Mouse (Mus musculus): ENCODE data around the gene Gm8882. TPM values are rescaled to one million over a fixed set of nuclear protein-coding genes. Genes with fewer than 3 reads are reported as not detected.
"Not testable (repeated sequence)": the region's sequence is repeated elsewhere in the genome, so short reads cannot be mapped to it uniquely, and the experiment has no call there.

Gm8882 gene
- not detected in 2 replicates for polyA plus RNA-seq (2011; ENCODE audit: insufficient read depth, insufficient read length, low replicate concordance, missing spikeins)

- H3K4me3 ChIP-seq (replicated peaks; ENCODE audit: control insufficient read depth, low read depth, low read length); H3K27ac ChIP-seq (ENCODE audit: control insufficient read depth, insufficient read depth, low read depth, low read length, poor library complexity); H3K4me1 ChIP-seq (ENCODE audit: control insufficient read depth, insufficient read depth, low read length): not testable (repeated sequence)
- 55% methylated on average over 1 of the region's 1 CpGs for WGBS
Measured at GRCm38 (mm10) chr6:132364034-132364433, at the start of gene Gm8882. Gene Gm8882 (minus strand): TSS chr6:132364134.

- not testable (repeated sequence) for H3K4me3 ChIP-seq (replicated peaks; ENCODE audit: control insufficient read depth, low read depth, low read length); H3K4me1 ChIP-seq (ENCODE audit: control insufficient read depth, insufficient read depth, low read length); H3K27ac ChIP-seq (ENCODE audit: control insufficient read depth, insufficient read depth, low read depth, low read length, poor library complexity)
Measured at GRCm38 (mm10) chr6:132314657-132315056, 49.3 kb downstream of the Gm8882 start, which contains the start of gene Prpmp5. Gene Prpmp5 (minus strand): TSS chr6:132314757.

Other genes starting within 250 kb of the Gm8882 start
- gene Prb1, start 153.6 kb downstream of the Gm8882 start, polyA plus RNA-seq (2011; ENCODE audit: insufficient read depth, insufficient read length, low replicate concordance, missing spikeins) = not detected in 2 replicates
- gene Prpmp5, start 49.4 kb downstream of the Gm8882 start, polyA plus RNA-seq (2011; ENCODE audit: insufficient read depth, insufficient read length, low replicate concordance, missing spikeins) = not detected in 2 replicates
- gene Prh1, start 205.7 kb upstream of the Gm8882 start, polyA plus RNA-seq (2011; ENCODE audit: insufficient read depth, insufficient read length, low replicate concordance, missing spikeins) = not detected in 2 replicates
- not detected in 2 replicates for gene Prp2, start 231.8 kb upstream of the Gm8882 start, polyA plus RNA-seq (2011; ENCODE audit: insufficient read depth, insufficient read length, low replicate concordance, missing spikeins)